Mouse (Mus musculus): Measurements from ENCODE around the gene Adat2.

Gene Adat2

GRCm38 (mm10) chr10:13552646-13553497 is at the start of gene Adat2, which contains the start of gene Pex3:
Adat2 (plus strand) TSS chr10:13552894.
Pex3 (minus strand) TSS chr10:13553142.
- DNase-seq: peak; percentile 87

GRCm38 (mm10) chr10:13521857-13522256 is 30.8 kb upstream of the Adat2 start:
- no peak for DNase-seq

DNA sequence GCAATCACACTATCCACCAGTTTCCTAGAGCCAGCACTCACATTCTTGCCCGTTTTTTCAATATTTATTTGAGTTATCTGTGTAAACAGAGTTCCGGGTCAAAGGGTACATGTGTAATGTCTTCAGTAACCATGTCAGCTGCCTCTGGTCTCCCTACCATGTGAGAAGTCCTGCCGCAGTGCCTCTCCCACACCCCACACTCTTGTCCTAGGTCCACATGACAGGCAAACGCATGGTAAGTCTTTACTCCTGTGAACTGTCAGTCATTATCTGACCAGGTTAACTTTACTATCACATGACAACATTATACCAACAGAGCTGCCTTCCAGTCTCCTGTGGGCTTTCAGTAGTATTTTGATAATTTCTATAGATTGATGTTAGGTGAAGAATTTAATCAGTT is 24.5 kb upstream of the Adat2 start:
- no peak for DNase-seq

DNA sequence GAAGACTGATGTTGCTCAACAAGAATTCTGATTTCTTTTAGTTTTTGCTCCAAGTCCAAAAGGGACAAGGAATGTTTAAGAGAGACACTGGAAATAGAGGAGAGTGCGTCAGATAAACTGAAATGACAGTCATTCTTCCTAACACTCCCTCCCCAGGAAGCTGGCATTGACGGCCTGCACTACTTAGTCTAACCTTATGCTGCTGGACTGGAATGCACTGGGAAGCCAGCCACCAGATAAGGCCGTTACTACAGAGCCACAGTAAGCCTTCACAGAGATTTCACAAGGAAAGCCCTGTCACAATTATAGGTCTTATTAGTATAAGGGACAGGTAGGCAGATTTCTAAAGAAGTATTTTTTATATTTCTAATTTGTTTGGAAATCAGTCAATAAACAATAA is 17.9 kb upstream of the Adat2 start:
- no peak for DNase-seq

DNA sequence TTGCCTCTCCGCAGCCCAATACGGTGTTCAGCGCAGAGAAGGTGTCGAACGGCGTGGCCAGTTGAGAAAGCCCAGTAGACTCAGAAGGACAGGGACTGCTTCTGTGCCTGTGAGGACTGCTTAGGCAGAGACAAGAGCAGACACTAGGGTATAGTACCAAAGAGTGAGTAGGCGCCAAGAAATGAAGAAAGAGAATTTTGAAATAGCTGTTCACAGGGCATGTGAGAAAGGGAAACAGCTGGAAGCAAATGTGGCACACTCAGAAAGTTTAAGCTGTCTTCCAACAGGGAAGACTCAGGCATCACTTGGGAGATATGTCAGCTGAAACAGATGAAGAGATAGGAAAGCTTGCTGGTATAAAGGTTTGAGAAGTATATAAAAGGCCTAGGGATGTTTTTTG is 16.0 kb upstream of the Adat2 start:
- no peak for DNase-seq

GRCm38 (mm10) chr10:13539769-13540333 is 12.8 kb upstream of the Adat2 start:
- DNase-seq: no peak

GRCm38 (mm10) chr10:13541721-13542120 is 11.0 kb upstream of the Adat2 start:
- no peak for DNase-seq

DNA sequence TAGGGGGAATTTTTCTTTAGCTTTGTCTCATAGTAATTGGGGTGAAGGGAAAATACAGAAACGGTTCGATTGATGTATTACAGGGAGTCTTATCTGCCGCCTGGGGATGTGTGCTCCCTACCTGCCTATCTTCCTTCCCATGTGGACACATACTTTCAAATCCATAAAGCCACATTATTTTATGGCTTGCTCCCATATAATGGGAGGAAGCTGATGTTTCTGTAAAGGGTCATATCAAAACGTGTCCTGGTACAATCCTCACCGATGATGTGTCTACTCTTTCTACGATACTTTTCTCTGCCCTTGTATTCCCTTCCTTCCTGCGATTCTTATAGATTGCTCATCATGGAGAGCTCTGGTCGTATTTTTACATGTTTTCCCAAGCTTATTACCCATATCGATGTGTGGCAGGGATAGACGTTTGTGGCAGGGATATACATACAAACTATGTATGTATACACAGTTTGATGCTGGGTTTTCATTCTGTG is 848 bp downstream of the Adat2 start:
- DNase-seq: no peak

- DNase-seq: no peak
Observed at GRCm38 (mm10) chr10:13554316-13554715, 1.6 kb downstream of the Adat2 start.

- no peak for DNase-seq
Observed at GRCm38 (mm10) chr10:13560014-13560674, 7.5 kb downstream of the Adat2 start.

GRCm38 (mm10) chr10:13564364-13565079 is 11.8 kb downstream of the Adat2 start:
- peak; percentile 75 for DNase-seq

DNA sequence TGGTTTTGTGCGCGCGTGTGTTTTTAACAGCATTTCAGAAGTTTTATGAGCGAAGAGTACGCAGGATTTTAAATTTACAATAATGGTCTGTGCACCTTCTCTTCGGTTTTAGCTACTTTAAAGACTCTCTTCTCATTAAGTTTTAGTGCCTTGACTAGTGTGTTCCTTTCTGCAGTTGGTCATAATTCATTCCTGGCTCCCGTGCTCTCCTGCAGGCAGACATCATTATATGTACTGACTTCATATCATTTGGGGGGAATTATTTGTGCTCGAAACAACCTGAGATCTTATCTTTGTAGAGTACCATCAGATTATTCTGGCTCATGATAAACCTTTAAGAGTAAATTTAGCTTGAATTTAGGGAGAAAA is 12.4 kb downstream of the Adat2 start:
- DNase-seq: no peak

GRCm38 (mm10) chr10:13566393-13566792 is 13.7 kb downstream of the Adat2 start:
- DNase-seq: no peak

DNA sequence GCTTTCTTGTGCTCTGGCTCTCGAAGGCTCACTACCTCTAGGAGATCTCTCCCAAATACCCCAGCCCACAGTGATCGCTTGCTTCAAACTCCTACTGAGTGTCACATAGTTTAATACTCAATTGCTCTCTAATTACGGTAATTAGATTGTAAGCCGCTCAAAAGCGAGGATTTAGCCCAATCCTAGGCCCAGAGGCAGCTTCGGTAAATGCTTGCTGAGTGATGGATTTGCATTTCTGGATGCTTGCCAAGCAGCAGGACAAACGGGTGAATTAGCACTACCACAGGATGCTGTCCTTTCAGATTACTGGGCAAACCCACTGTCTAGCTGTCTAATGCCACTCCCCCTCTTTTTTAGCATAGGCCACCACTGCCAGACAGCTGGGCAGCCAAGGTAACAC is 17.1 kb downstream of the Adat2 start:
- no peak for DNase-seq

- DNase-seq: no peak
Observed at GRCm38 (mm10) chr10:13570697-13571538, 18.2 kb downstream of the Adat2 start.

DNA sequence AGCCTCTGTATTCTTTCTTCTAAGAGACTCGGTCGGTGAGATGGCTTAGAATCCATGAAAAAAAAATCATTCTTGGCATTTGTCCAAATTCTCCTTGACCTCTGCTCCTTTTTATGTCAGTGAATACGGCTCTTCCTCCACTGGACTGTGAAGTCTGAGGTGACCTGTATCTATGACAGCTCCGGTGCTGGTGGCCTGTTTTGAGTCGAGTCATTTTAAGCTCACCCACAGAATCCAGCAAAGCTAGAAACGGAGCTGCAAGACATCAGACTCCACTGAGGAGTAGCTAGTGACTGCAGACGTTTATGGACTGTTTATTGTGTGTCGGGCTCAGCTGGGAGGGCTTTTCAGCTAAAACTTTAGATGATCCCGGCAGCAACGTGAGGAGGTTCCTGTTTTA is 19.3 kb downstream of the Adat2 start:
- no peak for DNase-seq

GRCm38 (mm10) chr10:13572410-13572809 is 19.7 kb downstream of the Adat2 start:
- DNase-seq: no peak

DNA sequence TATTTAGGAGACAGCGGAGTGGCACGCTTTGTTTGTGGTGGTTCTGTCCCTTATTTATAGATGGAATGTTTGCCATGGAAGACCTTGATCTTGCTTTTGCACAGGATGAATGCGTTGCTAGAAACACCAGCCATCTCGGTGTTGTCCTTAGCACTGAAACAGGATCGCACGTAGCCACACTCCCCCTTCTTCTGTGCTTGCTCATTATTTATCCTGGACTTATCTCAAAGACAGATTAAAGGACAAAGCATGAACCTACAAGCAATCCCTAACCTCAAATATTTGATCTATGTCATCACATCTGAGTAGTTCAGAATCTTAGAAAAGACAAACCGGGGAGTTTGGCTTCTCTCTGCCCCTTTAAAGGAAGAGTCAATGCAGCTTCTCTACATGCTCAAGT is 24.4 kb downstream of the Adat2 start:
- DNase-seq: no peak

- DNase-seq: no peak
Observed at GRCm38 (mm10) chr10:13587914-13588313, 35.2 kb downstream of the Adat2 start.

GRCm38 (mm10) chr10:13592196-13592595 is 39.5 kb downstream of the Adat2 start:
- DNase-seq: no peak

DNA sequence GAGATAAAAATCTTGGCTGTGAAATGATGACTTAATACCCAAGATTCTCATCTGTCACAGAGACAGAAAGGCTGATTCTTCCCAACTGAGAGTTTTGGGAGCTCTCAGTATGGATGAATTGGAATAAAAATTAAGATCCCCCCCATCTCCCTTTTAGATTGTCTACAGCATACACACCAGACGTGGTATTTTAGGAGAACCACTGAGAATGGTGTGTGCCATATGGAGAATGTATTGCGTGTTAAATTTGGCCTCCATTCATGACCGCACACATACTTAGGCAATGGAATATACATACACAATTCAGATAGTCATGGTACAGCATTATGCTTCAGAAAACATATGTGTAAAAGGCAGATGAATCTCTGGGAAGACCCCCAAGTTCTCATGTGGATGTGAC is 40.8 kb downstream of the Adat2 start:
- DNase-seq: no peak

- no peak for DNase-seq
Observed at GRCm38 (mm10) chr10:13596073-13596472, 43.4 kb downstream of the Adat2 start.
